Mouse (Mus musculus): ENCODE measurements at regions not wholly inside any gene's neighbourhood (a gene's known extent, or its start where the extent isn't known, plus 50 kb on each side); places are given as distances from the start of the nearest gene placed in this dataset.

GRCm38 (mm10) chr19:26414476-26415024 is 190.3 kb upstream of the Smarca2 start:
- no peak overlapping the region for H3K27ac ChIP-seq (ENCODE audit: low read length)
- H3K4me3 ChIP-seq (ENCODE audit: low read length), result no peak overlapping the region
- no peaks in the 10 kb centered on the region for H3K4me1 ChIP-seq (ENCODE audit: control insufficient read depth, insufficient read depth, low read length)
- no peak overlapping the region for H3K9ac ChIP-seq (ENCODE audit: low read depth, low read length)
- no peaks in the 10 kb centered on the region for H3K27me3 ChIP-seq (replicated peaks; ENCODE audit: control insufficient read depth, insufficient read depth, low read length)
- no peaks in the 10 kb centered on the region for H3K36me3 ChIP-seq (ENCODE audit: control insufficient read depth, insufficient read depth, low read length)
- H3K9me3 ChIP-seq (ENCODE audit: control insufficient read depth, low read length), result no peaks in the 10 kb centered on the region
- H3K4me2 ChIP-seq (ENCODE audit: low read depth, low read length), result no peak overlapping the region
- 76% methylated on average over 6 of the region's 6 CpGs for WGBS
- ATAC-seq, result no peak

GRCm38 (mm10) chr19:26419781-26420180 is 185.1 kb upstream of the Smarca2 start:
- Histone ChIP-seq H3K27ac (ENCODE audit: low read length) (no peak overlapping the region), H3K36me3 (ENCODE audit: control insufficient read depth, insufficient read depth, low read length) (no peaks in the 10 kb centered on the region), H3K4me1 (ENCODE audit: control insufficient read depth, insufficient read depth, low read length) (no peaks in the 10 kb centered on the region), H3K9me3 (ENCODE audit: control insufficient read depth, low read length) (no peaks in the 10 kb centered on the region), H3K4me2 (ENCODE audit: low read depth, low read length) (no peak overlapping the region), H3K4me3 (ENCODE audit: low read length) (no peak overlapping the region), H3K27me3 (replicated peaks; ENCODE audit: control insufficient read depth, insufficient read depth, low read length) (no peaks in the 10 kb centered on the region), H3K9ac (ENCODE audit: low read depth, low read length) (no peak overlapping the region)
- ATAC-seq, result no peak
- WGBS, result 68% methylated on average over 2 of the region's 2 CpGs

- WGBS, result 53% methylated on average over 2 of the region's 2 CpGs
- no peaks in the 10 kb centered on the region for H3K4me1 ChIP-seq (ENCODE audit: control insufficient read depth, insufficient read depth, low read length)
- no peak overlapping the region for H3K4me2 ChIP-seq (ENCODE audit: low read depth, low read length)
- H3K36me3 ChIP-seq (ENCODE audit: control insufficient read depth, insufficient read depth, low read length), result no peaks in the 10 kb centered on the region
- H3K27me3 ChIP-seq (replicated peaks; ENCODE audit: control insufficient read depth, insufficient read depth, low read length), result no peaks in the 10 kb centered on the region
- no peak overlapping the region for H3K27ac ChIP-seq (ENCODE audit: low read length)
- no peak overlapping the region for H3K9ac ChIP-seq (ENCODE audit: low read depth, low read length)
- ATAC-seq, result peak; percentile 40; the same call in 1 of the 2 replicates
- H3K9me3 ChIP-seq (ENCODE audit: control insufficient read depth, low read length), result no peaks in the 10 kb centered on the region
- no peak overlapping the region for H3K4me3 ChIP-seq (ENCODE audit: low read length)
Observed at GRCm38 (mm10) chr19:26439163-26439562, 165.7 kb upstream of the Smarca2 start.

- H3K36me3 ChIP-seq (ENCODE audit: control insufficient read depth, insufficient read depth, low read length), result no peaks in the 10 kb centered on the region
- H3K9me3 ChIP-seq (ENCODE audit: control insufficient read depth, low read length), result no peaks in the 10 kb centered on the region
- WGBS, result 81% methylated on average over 4 of the region's 4 CpGs
- no peaks in the 10 kb centered on the region for H3K27me3 ChIP-seq (replicated peaks; ENCODE audit: control insufficient read depth, insufficient read depth, low read length)
- H3K4me2 ChIP-seq (ENCODE audit: low read depth, low read length), result no peak overlapping the region
- H3K4me1 ChIP-seq (ENCODE audit: control insufficient read depth, insufficient read depth, low read length), result no peaks in the 10 kb centered on the region
- H3K27ac ChIP-seq (ENCODE audit: low read length), result no peak overlapping the region
- H3K9ac ChIP-seq (ENCODE audit: low read depth, low read length), result no peak overlapping the region
- no peak for ATAC-seq
- H3K4me3 ChIP-seq (ENCODE audit: low read length), result no peak overlapping the region
Observed at GRCm38 (mm10) chr19:26445309-26445708, 159.5 kb upstream of the Smarca2 start.

GRCm38 (mm10) chr19:26447427-26448023 is 157.3 kb upstream of the Smarca2 start:
- H3K4me1 ChIP-seq (ENCODE audit: control insufficient read depth, insufficient read depth, low read length), result no peaks in the 10 kb centered on the region
- H3K4me2 ChIP-seq (ENCODE audit: low read depth, low read length), result no peak overlapping the region
- H3K4me3 ChIP-seq (ENCODE audit: low read length), result no peak overlapping the region
- no peak for ATAC-seq
- WGBS, result 76% methylated on average over 7 of the region's 7 CpGs
- no peaks in the 10 kb centered on the region for H3K36me3 ChIP-seq (ENCODE audit: control insufficient read depth, insufficient read depth, low read length)
- no peaks in the 10 kb centered on the region for H3K9me3 ChIP-seq (ENCODE audit: control insufficient read depth, low read length)
- H3K9ac ChIP-seq (ENCODE audit: low read depth, low read length), result no peak overlapping the region
- H3K27me3 ChIP-seq (replicated peaks; ENCODE audit: control insufficient read depth, insufficient read depth, low read length), result no peaks in the 10 kb centered on the region
- no peak overlapping the region for H3K27ac ChIP-seq (ENCODE audit: low read length)

- Histone ChIP-seq H3K9ac (ENCODE audit: low read depth, low read length) (no peak overlapping the region), H3K27ac (ENCODE audit: low read length) (no peak overlapping the region), H3K36me3 (ENCODE audit: control insufficient read depth, insufficient read depth, low read length) (no peaks in the 10 kb centered on the region), H3K27me3 (replicated peaks; ENCODE audit: control insufficient read depth, insufficient read depth, low read length) (no peaks in the 10 kb centered on the region), H3K4me3 (ENCODE audit: low read length) (no peak overlapping the region), H3K4me2 (ENCODE audit: low read depth, low read length) (no peak overlapping the region), H3K9me3 (ENCODE audit: control insufficient read depth, low read length) (no peaks in the 10 kb centered on the region), H3K4me1 (ENCODE audit: control insufficient read depth, insufficient read depth, low read length) (no peaks in the 10 kb centered on the region)
- WGBS, result 40% methylated on average over 4 of the region's 4 CpGs
- no peak for ATAC-seq
Observed at GRCm38 (mm10) chr19:26461712-26462111, 143.1 kb upstream of the Smarca2 start.

- Histone ChIP-seq H3K9ac (ENCODE audit: low read depth, low read length) (no peak overlapping the region), H3K27ac (ENCODE audit: low read length) (no peak overlapping the region), H3K9me3 (ENCODE audit: control insufficient read depth, low read length) (no peaks in the 10 kb centered on the region), H3K27me3 (replicated peaks; ENCODE audit: control insufficient read depth, insufficient read depth, low read length) (no peaks in the 10 kb centered on the region), H3K4me1 (ENCODE audit: control insufficient read depth, insufficient read depth, low read length) (no peaks in the 10 kb centered on the region), H3K36me3 (ENCODE audit: control insufficient read depth, insufficient read depth, low read length) (no peaks in the 10 kb centered on the region), H3K4me2 (ENCODE audit: low read depth, low read length) (no peak overlapping the region), H3K4me3 (ENCODE audit: low read length) (no peak overlapping the region)
- WGBS, result 52% methylated on average over 2 of the region's 2 CpGs
- no peak for ATAC-seq
Observed at GRCm38 (mm10) chr19:26465228-26465627, 139.6 kb upstream of the Smarca2 start.

- H3K27ac ChIP-seq (ENCODE audit: low read length), result no peak overlapping the region
- 78% methylated on average over 4 of the region's 4 CpGs for WGBS
- no peaks in the 10 kb centered on the region for H3K36me3 ChIP-seq (ENCODE audit: control insufficient read depth, insufficient read depth, low read length)
- no peaks in the 10 kb centered on the region for H3K9me3 ChIP-seq (ENCODE audit: control insufficient read depth, low read length)
- H3K4me2 ChIP-seq (ENCODE audit: low read depth, low read length), result no peak overlapping the region
- no peaks in the 10 kb centered on the region for H3K4me1 ChIP-seq (ENCODE audit: control insufficient read depth, insufficient read depth, low read length)
- H3K4me3 ChIP-seq (ENCODE audit: low read length), result no peak overlapping the region
- no peak for ATAC-seq
- no peak overlapping the region for H3K9ac ChIP-seq (ENCODE audit: low read depth, low read length)
- no peaks in the 10 kb centered on the region for H3K27me3 ChIP-seq (replicated peaks; ENCODE audit: control insufficient read depth, insufficient read depth, low read length)
Observed at GRCm38 (mm10) chr19:26466244-26466643, 138.6 kb upstream of the Smarca2 start.

GRCm38 (mm10) chr19:26467179-26467651 is 137.6 kb upstream of the Smarca2 start:
- Histone ChIP-seq H3K4me1 (ENCODE audit: control insufficient read depth, insufficient read depth, low read length) (no peaks in the 10 kb centered on the region), H3K36me3 (ENCODE audit: control insufficient read depth, insufficient read depth, low read length) (no peaks in the 10 kb centered on the region), H3K27me3 (replicated peaks; ENCODE audit: control insufficient read depth, insufficient read depth, low read length) (no peaks in the 10 kb centered on the region), H3K4me3 (ENCODE audit: low read length) (no peak overlapping the region), H3K27ac (ENCODE audit: low read length) (no peak overlapping the region), H3K9me3 (ENCODE audit: control insufficient read depth, low read length) (no peaks in the 10 kb centered on the region), H3K4me2 (ENCODE audit: low read depth, low read length) (no peak overlapping the region), H3K9ac (ENCODE audit: low read depth, low read length) (no peak overlapping the region)
- ATAC-seq, result no peak
- 59% methylated on average over 5 of the region's 5 CpGs for WGBS

GRCm38 (mm10) chr19:26472659-26473058 is 132.2 kb upstream of the Smarca2 start:
- Histone ChIP-seq H3K4me2 (ENCODE audit: low read depth, low read length) (no peak overlapping the region), H3K9ac (ENCODE audit: low read depth, low read length) (no peak overlapping the region), H3K36me3 (ENCODE audit: control insufficient read depth, insufficient read depth, low read length) (no peaks in the 10 kb centered on the region), H3K9me3 (ENCODE audit: control insufficient read depth, low read length) (no peaks in the 10 kb centered on the region), H3K4me3 (ENCODE audit: low read length) (no peak overlapping the region), H3K27me3 (replicated peaks; ENCODE audit: control insufficient read depth, insufficient read depth, low read length) (no peaks in the 10 kb centered on the region), H3K27ac (ENCODE audit: low read length) (no peak overlapping the region), H3K4me1 (ENCODE audit: control insufficient read depth, insufficient read depth, low read length) (peaks cover 12% of the 10 kb centered on the region)
- ATAC-seq, result peak; percentile 18; the same call in 1 of the 2 replicates
- WGBS, result 50% methylated on average over 1 of the region's 1 CpGs

Data from intestine, embryonic 16.5 days (tissue).